Mouse (Mus musculus): ENCODE data around the gene Atp6v0a4. TPM values are rescaled to one million over a fixed set of nuclear protein-coding genes. Genes with fewer than 3 reads are reported as not detected.

Atp6v0a4 gene
- polyA plus RNA-seq, 1 experiment, result not detected

GRCm38 (mm10) chr6:38122791-38123190, 1.6 kb downstream of the Atp6v0a4 start:
- no peaks in the 10 kb centered on the region for H3K4me1 ChIP-seq (ENCODE audit: control insufficient read depth, insufficient read depth, low read length)
- TF ChIP-seq CTCF (IDR thresholded peaks at IDR 0.05; ENCODE audit: control insufficient read depth, insufficient read depth, low read length) (no peak), POLR2A (IDR thresholded peaks at IDR 0.05; ENCODE audit: borderline replicate concordance, control insufficient read depth, low read depth, low read length) (no peak)
- no peak overlapping the region for H3K27ac ChIP-seq (ENCODE audit: control insufficient read depth, insufficient read depth, low read depth, low read length, poor library complexity)
- WGBS, result 80% methylated on average over 6 of the region's 6 CpGs
- H3K4me3 ChIP-seq (replicated peaks; ENCODE audit: control insufficient read depth, low read depth, low read length), result no peak overlapping the region

GRCm38 (mm10) chr6:38121843-38122242, 2.5 kb downstream of the Atp6v0a4 start:
- TF ChIP-seq CTCF (IDR thresholded peaks at IDR 0.05; ENCODE audit: control insufficient read depth, insufficient read depth, low read length), result no peak
- no peak for TF ChIP-seq POLR2A (IDR thresholded peaks at IDR 0.05; ENCODE audit: borderline replicate concordance, control insufficient read depth, low read depth, low read length)

GRCm38 (mm10) chr6:38120681-38121371, 3.6 kb downstream of the Atp6v0a4 start:
- WGBS, result 69% methylated on average over 9 of the region's 9 CpGs
- Histone ChIP-seq H3K27ac (ENCODE audit: control insufficient read depth, insufficient read depth, low read depth, low read length, poor library complexity) (no peak overlapping the region), H3K4me1 (ENCODE audit: control insufficient read depth, insufficient read depth, low read length) (no peaks in the 10 kb centered on the region), H3K4me3 (replicated peaks; ENCODE audit: control insufficient read depth, low read depth, low read length) (no peak overlapping the region)
- TF ChIP-seq CTCF (IDR thresholded peaks at IDR 0.05; ENCODE audit: control insufficient read depth, insufficient read depth, low read length) (no peak), POLR2A (IDR thresholded peaks at IDR 0.05; ENCODE audit: borderline replicate concordance, control insufficient read depth, low read depth, low read length) (no peak)

More at GRCm38 (mm10) chr6:38121843-38122242, 2.5 kb downstream of the Atp6v0a4 start:
- WGBS, result 66% methylated on average over 5 of the region's 5 CpGs
- Histone ChIP-seq H3K4me3 (replicated peaks; ENCODE audit: control insufficient read depth, low read depth, low read length) (no peak overlapping the region), H3K4me1 (ENCODE audit: control insufficient read depth, insufficient read depth, low read length) (no peaks in the 10 kb centered on the region), H3K27ac (ENCODE audit: control insufficient read depth, insufficient read depth, low read depth, low read length, poor library complexity) (no peak overlapping the region)

- Histone ChIP-seq H3K4me3 (replicated peaks; ENCODE audit: control insufficient read depth, low read depth, low read length) (no peak overlapping the region), H3K4me1 (ENCODE audit: control insufficient read depth, insufficient read depth, low read length) (no peaks in the 10 kb centered on the region), H3K27ac (ENCODE audit: control insufficient read depth, insufficient read depth, low read depth, low read length, poor library complexity) (no peak overlapping the region)
- TF ChIP-seq CTCF (IDR thresholded peaks at IDR 0.05; ENCODE audit: control insufficient read depth, insufficient read depth, low read length) (no peak), POLR2A (IDR thresholded peaks at IDR 0.05; ENCODE audit: borderline replicate concordance, control insufficient read depth, low read depth, low read length) (no peak)
- WGBS, result 62% methylated on average over 6 of the region's 6 CpGs
Observed at GRCm38 (mm10) chr6:38118341-38118740, 6.0 kb downstream of the Atp6v0a4 start.

GRCm38 (mm10) chr6:38116107-38116770, 8.1 kb downstream of the Atp6v0a4 start:
- WGBS, result 68% methylated on average over 4 of the region's 4 CpGs

GRCm38 (mm10) chr6:38110859-38111258, 13.5 kb downstream of the Atp6v0a4 start:
- H3K4me1 ChIP-seq (ENCODE audit: control insufficient read depth, insufficient read depth, low read length), result no peaks in the 10 kb centered on the region
- 75% methylated on average over 9 of the region's 9 CpGs for WGBS
- no peak for TF ChIP-seq CTCF (IDR thresholded peaks at IDR 0.05; ENCODE audit: control insufficient read depth, insufficient read depth, low read length)
- TF ChIP-seq POLR2A (IDR thresholded peaks at IDR 0.05; ENCODE audit: borderline replicate concordance, control insufficient read depth, low read depth, low read length), result no peak
- no peak overlapping the region for H3K4me3 ChIP-seq (replicated peaks; ENCODE audit: control insufficient read depth, low read depth, low read length)
- H3K27ac ChIP-seq (ENCODE audit: control insufficient read depth, insufficient read depth, low read depth, low read length, poor library complexity), result no peak overlapping the region

More at GRCm38 (mm10) chr6:38116107-38116770, 8.1 kb downstream of the Atp6v0a4 start:
- Histone ChIP-seq H3K4me3 (replicated peaks; ENCODE audit: control insufficient read depth, low read depth, low read length) (no peak overlapping the region), H3K4me1 (ENCODE audit: control insufficient read depth, insufficient read depth, low read length) (no peaks in the 10 kb centered on the region), H3K27ac (ENCODE audit: control insufficient read depth, insufficient read depth, low read depth, low read length, poor library complexity) (no peak overlapping the region)
- TF ChIP-seq CTCF (IDR thresholded peaks at IDR 0.05; ENCODE audit: control insufficient read depth, insufficient read depth, low read length) (no peak), POLR2A (IDR thresholded peaks at IDR 0.05; ENCODE audit: borderline replicate concordance, control insufficient read depth, low read depth, low read length) (no peak)

- Histone ChIP-seq H3K27ac (ENCODE audit: control insufficient read depth, insufficient read depth, low read depth, low read length, poor library complexity) (no peak overlapping the region), H3K4me1 (ENCODE audit: control insufficient read depth, insufficient read depth, low read length) (no peaks in the 10 kb centered on the region), H3K4me3 (replicated peaks; ENCODE audit: control insufficient read depth, low read depth, low read length) (no peak overlapping the region)
- 32% methylated on average over 9 of the region's 9 CpGs for WGBS
- TF ChIP-seq CTCF (IDR thresholded peaks at IDR 0.05; ENCODE audit: control insufficient read depth, insufficient read depth, low read length), result no peak
- TF ChIP-seq POLR2A (IDR thresholded peaks at IDR 0.05; ENCODE audit: borderline replicate concordance, control insufficient read depth, low read depth, low read length), result no peak
Observed at GRCm38 (mm10) chr6:38109871-38110270, 14.5 kb downstream of the Atp6v0a4 start.

- no peak within 1 kb of the TSS for H3K27ac ChIP-seq (ENCODE audit: control insufficient read depth, insufficient read depth, low read depth, low read length, poor library complexity)
- H3K4me3 ChIP-seq (replicated peaks; ENCODE audit: control insufficient read depth, low read depth, low read length), result no peak within 1 kb of the TSS
- WGBS, result 53% methylated on average over 9 of the region's 9 CpGs
- no peak for TF ChIP-seq POLR2A (IDR thresholded peaks at IDR 0.05; ENCODE audit: borderline replicate concordance, control insufficient read depth, low read depth, low read length)
- no peak for TF ChIP-seq CTCF (IDR thresholded peaks at IDR 0.05; ENCODE audit: control insufficient read depth, insufficient read depth, low read length)
- no peaks in the 10 kb centered on the region for H3K4me1 ChIP-seq (ENCODE audit: control insufficient read depth, insufficient read depth, low read length)
Observed at GRCm38 (mm10) chr6:38109160-38109795, 15.1 kb downstream of the Atp6v0a4 start, which contains the start of gene Tmem213. Gene Tmem213 (plus strand): TSS chr6:38109255.
